Mouse (Mus musculus): ENCODE measurements around the gene Lrrc28.

DNA sequence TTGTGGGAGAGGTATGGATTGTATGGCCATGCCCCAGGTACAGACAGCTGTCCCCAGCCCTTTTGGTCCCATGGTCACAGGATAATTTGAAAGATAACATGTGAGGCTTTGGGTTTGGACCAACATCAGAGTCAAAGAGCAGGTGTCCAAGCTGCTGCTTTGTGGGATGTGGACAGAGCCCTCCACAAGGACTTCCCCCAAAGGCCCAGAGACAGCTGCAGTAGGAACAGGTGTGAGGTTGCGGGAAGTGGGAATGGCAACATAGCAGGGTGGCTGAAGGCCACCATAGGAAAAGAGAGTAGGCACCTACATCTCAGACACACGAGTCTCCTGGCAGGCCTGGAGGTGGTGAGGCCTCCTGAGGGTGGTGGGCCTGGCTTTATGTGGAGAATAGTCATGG lies 178.7 kb downstream of the Lrrc28 start:
- TF ChIP-seq POLR2A (IDR thresholded peaks at IDR 0.05; ENCODE audit: control insufficient read depth in 1 of 2, insufficient read depth in 1 of 2, low read depth in 1 of 2, low read length in 2 of 2, poor library complexity in 1 of 2) (no peak), CTCF (IDR thresholded peaks at IDR 0.05 in 2 of 3, conservative IDR thresholded peaks at IDR 0.05 in 1 of 3; ENCODE audit: control insufficient read depth in 1 of 3, insufficient read depth in 1 of 3, low read depth in 2 of 3, low read length in 3 of 3, poor library complexity in 1 of 3, severe bottlenecking in 1 of 3) (no peak), ELF1 (IDR thresholded peaks at IDR 0.05; ENCODE audit: low read depth, low read length) (no peak), TCF12 (IDR thresholded peaks at IDR 0.05; ENCODE audit: low read depth, low read length) (no peak), EP300 (IDR thresholded peaks at IDR 0.05; ENCODE audit: low read depth in 1 of 2, low read length in 2 of 2) (no peak), ZMIZ1 (IDR thresholded peaks at IDR 0.05; ENCODE audit: low read depth, low read length) (no peak), MXI1 (IDR thresholded peaks at IDR 0.05; ENCODE audit: low read depth, low read length) (no peak), RCOR1 (IDR thresholded peaks at IDR 0.05; ENCODE audit: low read depth, low read length) (no peak)
